Mouse (Mus musculus): Measurements from ENCODE around the gene 6030498E09Rik.

The 6030498E09Rik gene

GRCm38 (mm10) chrX:38772478-38772877 is at the start of gene 6030498E09Rik:
6030498E09Rik (plus strand) TSS chrX:38772671.
- no peak for DNase-seq (ENCODE audit: low read depth, low spot score)

GRCm38 (mm10) chrX:38730081-38730480 is 42.4 kb upstream of the 6030498E09Rik start:
- no peak for DNase-seq (ENCODE audit: low read depth, low spot score)

- DNase-seq (ENCODE audit: low read depth, low spot score), result peak; percentile 32
These were observed 41.8 kb upstream of the 6030498E09Rik start for GRCm38 (mm10) chrX:38730639-38731038.

- no peak for DNase-seq (ENCODE audit: low read depth, low spot score)
These were observed 38.8 kb upstream of the 6030498E09Rik start for GRCm38 (mm10) chrX:38733683-38734082.

- DNase-seq (ENCODE audit: low read depth, low spot score), result no peak
These were observed 37.3 kb upstream of the 6030498E09Rik start for GRCm38 (mm10) chrX:38734916-38735880.

- peak; percentile 15 for DNase-seq (ENCODE audit: low read depth, low spot score)
These were observed 1.0 kb upstream of the 6030498E09Rik start for GRCm38 (mm10) chrX:38771453-38771852.

- peak; percentile 17 for DNase-seq (ENCODE audit: low read depth, low spot score)
These were observed 585 bp upstream of the 6030498E09Rik start for GRCm38 (mm10) chrX:38771886-38772285.

- DNase-seq (ENCODE audit: low read depth, low spot score), result no peak
These were observed 21.9 kb downstream of the 6030498E09Rik start for GRCm38 (mm10) chrX:38794373-38794772.

- DNase-seq (ENCODE audit: low read depth, low spot score), result peak; percentile 60
These were observed 41.5 kb downstream of the 6030498E09Rik start for GRCm38 (mm10) chrX:38813934-38814333.

GRCm38 (mm10) chrX:38816841-38817240 is 44.4 kb downstream of the 6030498E09Rik start:
- no peak for DNase-seq (ENCODE audit: low read depth, low spot score)

- no peak for DNase-seq (ENCODE audit: low read depth, low spot score)
These were observed 186.1 kb downstream of the 6030498E09Rik start for GRCm38 (mm10) chrX:38958571-38958970.

- DNase-seq (ENCODE audit: low read depth, low spot score), result no peak
These were observed 223.8 kb downstream of the 6030498E09Rik start for GRCm38 (mm10) chrX:38996265-38996664.
